Mouse (Mus musculus) liver, embryonic 11.5 days (tissue): ENCODE results near the gene Apol7b. TPM values are rescaled to one million over a fixed set of nuclear protein-coding genes. Genes with fewer than 3 reads are reported as not detected.
"Not testable (repeated sequence)": the region's sequence is repeated elsewhere in the genome, so short reads cannot be mapped to it uniquely, and the experiment has no call there.

Experiments
- ATAC-seq: fragments of 200-750 bp; cut with Nextera tagmentation; replicated peaks from 2 replicates; pipeline ENCODE4 v1.8.0; 2017; ENCODE audit warnings: moderate number of reproducible peaks, mild to moderate bottlenecking, moderate TSS enrichment, moderate library complexity; ENCODE audit not compliant: low FRiP score
- DNase-seq: peaks from one replicate; pipeline ENCODE4 v3.0.0-alpha.2; 2017; ENCODE audit warnings: low spot score
- H3K27ac ChIP-seq: fragments of 300-500 bp; sonication (generic); 2 replicates; pipeline ENCODE4 v1.5.1; 2014; ENCODE audit warnings: mild to moderate bottlenecking, low read depth, low read length, control low read depth
- H3K27me3 ChIP-seq: fragments of 300-500 bp; sonication (generic); replicated peaks from 2 replicates; pipeline ENCODE4 v1.6.1; 2014; ENCODE audit warnings: low read length, mixed read lengths; ENCODE audit not compliant: control insufficient read depth, insufficient read depth
- H3K36me3 ChIP-seq: fragments of 300-500 bp; sonication (generic); 2 replicates; pipeline ENCODE4 v1.6.1; 2014; ENCODE audit warnings: mild to moderate bottlenecking, low read length, moderate library complexity, mixed read lengths; ENCODE audit not compliant: control insufficient read depth, insufficient read depth
- H3K4me1 ChIP-seq: fragments of 300-500 bp; sonication (generic); replicated peaks from 2 replicates; pipeline ENCODE4 v1.6.1; 2014; ENCODE audit warnings: low read length, mixed read lengths; ENCODE audit not compliant: control insufficient read depth, insufficient read depth
- H3K4me2 ChIP-seq: fragments of 300-500 bp; sonication (generic); 2 replicates; pipeline ENCODE4 v1.6.1; 2014; ENCODE audit warnings: mild to moderate bottlenecking, control low read depth, moderate library complexity
- H3K4me3 ChIP-seq: fragments of 300-500 bp; sonication (generic); 2 replicates; pipeline ENCODE4 v1.5.1; 2014; ENCODE audit warnings: low read depth, low read length, control low read depth
- H3K9ac ChIP-seq: fragments of 300-500 bp; sonication (generic); 2 replicates; pipeline ENCODE4 v1.6.1; 2014; ENCODE audit warnings: low read depth, low read length, control low read depth
- H3K9me3 ChIP-seq: fragments of 300-500 bp; sonication (generic); 2 replicates; pipeline ENCODE4 v1.6.1; 2016; ENCODE audit warnings: low read length, inconsistent platforms, mixed read lengths; ENCODE audit not compliant: control insufficient read depth
- WGBS: fragments of 180-500 bp; shearing (Covaris S2); extraction: QIAGEN DNeasy Blood & Tissue Kit; methylation state at CpG from one replicate; pipeline ENCODE4 v1.1.7; 2014; 5-methylcytosine and 5-hydroxymethylcytosine counted together
- polyA plus RNA-seq: library from polyadenylated mRNA; unstranded; fragments of >200 nt; fragmentation: Nextera tagmentation; extraction: Ambion mirVana; gene quantifications from 2 replicates; pipeline ENCODE4 v1.2.1, GENCODE M21; 2014

Gene Apol7b
- polyA plus RNA-seq, 1 experiment from 2014 or later: not detected

- not testable (repeated sequence) for H3K36me3 ChIP-seq, H3K4me3 ChIP-seq, ATAC-seq, H3K9ac ChIP-seq, H3K27ac ChIP-seq, H3K4me1 ChIP-seq, H3K9me3 ChIP-seq, H3K27me3 ChIP-seq, DNase-seq, H3K4me2 ChIP-seq
- 59% methylated on average over 11 of the region's 11 CpGs for WGBS
Observed at GRCm38 (mm10) chr15:77397450-77398132, 49.7 kb downstream of the Apol7b start.

GRCm38 (mm10) chr15:77393832-77394231 is 53.5 kb downstream of the Apol7b start:
- H3K4me2 ChIP-seq, ATAC-seq, H3K4me3 ChIP-seq, H3K27ac ChIP-seq, H3K27me3 ChIP-seq, H3K9me3 ChIP-seq, DNase-seq, H3K9ac ChIP-seq, H3K36me3 ChIP-seq, H3K4me1 ChIP-seq: not testable (repeated sequence)
- 53% methylated on average over 3 of the region's 3 CpGs for WGBS

GRCm38 (mm10) chr15:77387462-77387861 is 59.8 kb downstream of the Apol7b start:
- ATAC-seq: no peak
- 83% methylated on average over 2 of the region's 2 CpGs for WGBS
- DNase-seq: no peak
- H3K27ac ChIP-seq: no peak overlapping the region
- no peaks in the 10 kb centered on the region for H3K4me1 ChIP-seq
- no peaks in the 10 kb centered on the region for H3K36me3 ChIP-seq
- no peak overlapping the region for H3K9ac ChIP-seq
- no peaks in the 10 kb centered on the region for H3K27me3 ChIP-seq
- H3K9me3 ChIP-seq: no peaks in the 10 kb centered on the region
- no peak overlapping the region for H3K4me3 ChIP-seq
- no peak overlapping the region for H3K4me2 ChIP-seq

GRCm38 (mm10) chr15:77384340-77385030 is 62.8 kb downstream of the Apol7b start:
- WGBS: 86% methylated on average over 7 of the region's 7 CpGs
- no peaks in the 10 kb centered on the region for H3K36me3 ChIP-seq

GRCm38 (mm10) chr15:77382880-77383279 is 64.4 kb downstream of the Apol7b start:
- H3K4me1 ChIP-seq: no peaks in the 10 kb centered on the region

More at GRCm38 (mm10) chr15:77384340-77385030, 62.8 kb downstream of the Apol7b start:
- Histone ChIP-seq H3K27ac (no peak overlapping the region), H3K4me3 (no peak overlapping the region), H3K9ac (no peak overlapping the region), H3K4me2 (no peak overlapping the region), H3K9me3 (no peaks in the 10 kb centered on the region), H3K4me1 (no peaks in the 10 kb centered on the region), H3K27me3 (no peaks in the 10 kb centered on the region)
- no peak for DNase-seq
- ATAC-seq: no peak

GRCm38 (mm10) chr15:77382271-77382850 is 64.9 kb downstream of the Apol7b start:
- Histone ChIP-seq H3K27ac (no peak overlapping the region), H3K4me2 (no peak overlapping the region), H3K9me3 (no peaks in the 10 kb centered on the region), H3K36me3 (no peaks in the 10 kb centered on the region), H3K4me1 (no peaks in the 10 kb centered on the region), H3K4me3 (no peak overlapping the region), H3K9ac (no peak overlapping the region), H3K27me3 (no peaks in the 10 kb centered on the region)
- DNase-seq (no peak), ATAC-seq (no peak; the same call in 1 of the 2 replicates)
- WGBS: 69% methylated on average over 11 of the region's 11 CpGs

More at GRCm38 (mm10) chr15:77382880-77383279, 64.4 kb downstream of the Apol7b start:
- Histone ChIP-seq H3K27me3 (no peaks in the 10 kb centered on the region), H3K9ac (no peak overlapping the region), H3K36me3 (no peaks in the 10 kb centered on the region), H3K4me2 (no peak overlapping the region), H3K4me3 (no peak overlapping the region), H3K9me3 (no peaks in the 10 kb centered on the region), H3K27ac (no peak overlapping the region)
- WGBS: 76% methylated on average over 1 of the region's 1 CpGs
- ATAC-seq: no peak; the same call in 1 of the 2 replicates
- DNase-seq: no peak

- no peaks in the 10 kb centered on the region for H3K4me1 ChIP-seq
- 76% methylated on average over 6 of the region's 6 CpGs for WGBS
- ATAC-seq: no peak
- no peak overlapping the region for H3K9ac ChIP-seq
- H3K4me2 ChIP-seq: no peak overlapping the region
- no peaks in the 10 kb centered on the region for H3K36me3 ChIP-seq
- no peaks in the 10 kb centered on the region for H3K9me3 ChIP-seq
- no peak overlapping the region for H3K27ac ChIP-seq
- no peak for DNase-seq
- no peak overlapping the region for H3K4me3 ChIP-seq
- H3K27me3 ChIP-seq: no peaks in the 10 kb centered on the region
Observed at GRCm38 (mm10) chr15:77381481-77381880, 65.8 kb downstream of the Apol7b start.

- H3K27ac ChIP-seq: no peak overlapping the region
- no peaks in the 10 kb centered on the region for H3K36me3 ChIP-seq
- no peaks in the 10 kb centered on the region for H3K4me1 ChIP-seq
- no peak overlapping the region for H3K4me3 ChIP-seq
- 41% methylated on average over 4 of the region's 4 CpGs for WGBS
- H3K4me2 ChIP-seq: no peak overlapping the region
- H3K27me3 ChIP-seq: no peaks in the 10 kb centered on the region
- H3K9ac ChIP-seq: no peak overlapping the region
- ATAC-seq (no peak), DNase-seq (no peak)
- no peaks in the 10 kb centered on the region for H3K9me3 ChIP-seq
Observed at GRCm38 (mm10) chr15:77379921-77380320, 67.4 kb downstream of the Apol7b start.
